Mouse (Mus musculus) intestine, embryonic 15.5 days (tissue): Measurements from ENCODE around the gene A630095N17Rik. TPM values are rescaled to one million over a fixed set of nuclear protein-coding genes. Genes with fewer than 3 reads are reported as not detected.
A peak's percentile ranks its signal among the peaks of the same experiment; 100 is the strongest.

ENCODE experiments used
- ATAC-seq: fragments of 200-750 bp; cut with Nextera tagmentation; 2 replicates; pipeline ENCODE4 v1.8.0; 2017; ENCODE audit warnings: moderate TSS enrichment, moderate library complexity
- H3K27ac ChIP-seq: fragments of 300-500 bp; sonication (generic); 2 replicates; pipeline ENCODE4 v1.5.1; 2015; ENCODE audit warnings: mild to moderate bottlenecking, inconsistent platforms
- H3K27me3 ChIP-seq: fragments of 300-500 bp; sonication (generic); replicated peaks from 2 replicates; pipeline ENCODE4 v1.6.1; 2015; ENCODE audit warnings: inconsistent platforms
- H3K36me3 ChIP-seq: fragments of 300-500 bp; sonication (generic); 2 replicates; pipeline ENCODE4 v1.6.1; 2015; ENCODE audit warnings: inconsistent platforms
- H3K4me1 ChIP-seq: fragments of 300-500 bp; sonication (generic); replicated peaks from 2 replicates; pipeline ENCODE4 v1.6.1; 2015; ENCODE audit warnings: inconsistent platforms
- H3K4me2 ChIP-seq: fragments of 300-500 bp; sonication (generic); replicated peaks from 2 replicates; pipeline ENCODE4 v1.6.1; 2015; ENCODE audit warnings: mild to moderate bottlenecking, inconsistent platforms
- H3K4me3 ChIP-seq: fragments of 300-500 bp; sonication (generic); replicated peaks from 2 replicates; pipeline ENCODE4 v1.5.1; 2015; ENCODE audit warnings: inconsistent platforms
- H3K9ac ChIP-seq: fragments of 300-500 bp; sonication (generic); 2 replicates; pipeline ENCODE4 v1.6.1; 2015; ENCODE audit warnings: inconsistent platforms
- H3K9me3 ChIP-seq: fragments of 300-500 bp; sonication (generic); 2 replicates; pipeline ENCODE4 v1.6.1; 2016; ENCODE audit warnings: inconsistent platforms
- WGBS: fragments of 180-500 bp; shearing (Covaris S2); methylation state at CpG from one replicate; pipeline ENCODE4 v1.1.7; 2015; 5-methylcytosine and 5-hydroxymethylcytosine counted together
- polyA plus RNA-seq: library from polyadenylated mRNA; unstranded; fragments of >200 nt; fragmentation: Nextera tagmentation; extraction: Ambion mirVana; gene quantifications from 2 replicates; pipeline ENCODE4 v1.2.1, GENCODE M21; 2015

Gene A630095N17Rik
- polyA plus RNA-seq, 1 experiment from 2014 or later = not detected

DNA sequence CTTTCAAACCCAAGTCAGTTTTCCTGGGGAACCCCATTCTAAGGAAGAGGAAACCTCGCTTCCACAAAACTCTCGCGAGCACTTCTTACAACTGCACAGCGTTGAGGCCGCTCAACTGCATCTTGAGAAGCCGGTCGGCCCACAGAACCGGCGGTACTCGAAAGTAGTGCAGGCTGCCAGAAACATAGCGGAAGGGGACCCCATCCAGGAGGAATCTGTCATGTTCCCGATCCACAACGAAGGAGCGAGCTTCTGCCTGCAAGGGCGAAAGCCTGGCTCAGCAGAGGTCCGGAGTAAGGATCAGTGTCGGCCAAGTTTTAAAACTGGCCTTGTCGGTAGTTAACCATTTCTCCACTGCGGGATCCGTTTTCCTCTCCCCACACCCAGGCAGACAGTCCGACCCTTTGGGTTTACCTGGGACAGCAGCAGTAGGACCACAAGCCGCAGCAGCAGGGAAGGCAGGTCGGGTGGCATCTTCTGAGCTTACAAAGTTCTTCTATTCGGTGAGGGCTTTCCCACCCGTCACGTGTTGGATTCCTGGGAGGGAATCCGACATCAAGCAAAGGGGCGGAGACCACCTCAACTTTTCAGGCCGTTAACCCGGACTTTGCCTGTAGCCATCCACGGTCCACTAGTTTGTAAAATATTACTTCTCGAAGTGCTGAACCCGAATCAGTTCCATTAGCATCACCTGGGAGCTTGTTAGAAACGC is 22.8 kb downstream of the A630095N17Rik start:
- Histone ChIP-seq H3K36me3 (peaks cover 6% of the 10 kb centered on the region; the same call in 1 of the 2 replicates), H3K4me2 (peak overlapping the region; percentile 65), H3K4me3 (peak overlapping the region; percentile 35), H3K4me1 (peaks cover 29% of the 10 kb centered on the region), H3K9ac (peak overlapping the region; percentile 52), H3K27me3 (no peaks in the 10 kb centered on the region), H3K9me3 (no peaks in the 10 kb centered on the region), H3K27ac (no peak overlapping the region)
- WGBS = 8% methylated on average over 34 of the region's 34 CpGs
- ATAC-seq = no peak

DNA sequence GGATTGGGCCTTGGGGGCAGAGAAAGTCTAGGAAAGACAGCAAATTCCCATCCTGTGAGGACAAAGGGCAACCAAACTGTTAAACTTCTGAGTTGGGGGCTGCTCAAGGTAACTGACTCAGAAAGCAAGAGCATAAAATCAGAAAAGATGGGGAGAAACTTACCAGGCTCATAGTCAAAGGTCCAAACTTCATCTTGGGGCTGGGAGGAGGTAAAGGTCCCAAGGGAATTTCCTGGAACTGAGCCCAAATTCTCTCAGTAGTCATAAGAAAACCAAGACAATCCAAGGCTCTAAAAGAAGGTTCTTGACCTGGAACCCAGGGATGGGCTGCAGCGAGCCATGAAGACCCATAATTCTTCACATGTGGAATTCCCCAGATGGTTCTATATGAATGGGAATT is 30.7 kb downstream of the A630095N17Rik start:
- Histone ChIP-seq H3K27me3 (no peaks in the 10 kb centered on the region), H3K36me3 (peaks cover 35% of the 10 kb centered on the region), H3K4me3 (no peak overlapping the region), H3K4me2 (no peak overlapping the region), H3K27ac (no peak overlapping the region), H3K4me1 (no peaks in the 10 kb centered on the region), H3K9me3 (no peaks in the 10 kb centered on the region), H3K9ac (no peak overlapping the region)
- whole genome bisulfite sequencing = 86% methylated on average over 1 of the region's 1 CpGs
- no peak for ATAC-seq

DNA sequence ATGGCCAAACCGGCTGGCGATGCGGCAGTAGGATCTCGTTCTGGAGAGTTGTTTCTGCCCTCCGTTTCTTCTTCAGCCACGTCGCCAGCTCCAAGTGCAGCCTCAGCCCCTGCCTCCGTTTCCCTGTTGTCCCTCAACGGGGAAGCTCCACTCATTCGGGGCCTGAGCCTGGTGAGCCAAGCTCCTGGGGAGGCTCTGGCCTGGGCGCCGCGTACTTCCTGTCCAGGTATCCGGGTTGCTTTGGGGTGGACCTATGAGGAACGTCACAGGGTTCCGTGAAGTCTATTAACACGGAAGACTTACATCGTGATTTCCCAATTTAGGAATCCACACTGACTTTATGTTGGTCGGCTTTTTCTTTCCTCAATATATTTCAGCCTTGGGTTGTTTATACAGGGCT is 39.5 kb downstream of the A630095N17Rik start:
- under 1% methylated on average over 19 of the region's 19 CpGs for WGBS
- peak; percentile 76 for ATAC-seq
- peaks cover 19% of the 10 kb centered on the region for H3K36me3 ChIP-seq

DNA sequence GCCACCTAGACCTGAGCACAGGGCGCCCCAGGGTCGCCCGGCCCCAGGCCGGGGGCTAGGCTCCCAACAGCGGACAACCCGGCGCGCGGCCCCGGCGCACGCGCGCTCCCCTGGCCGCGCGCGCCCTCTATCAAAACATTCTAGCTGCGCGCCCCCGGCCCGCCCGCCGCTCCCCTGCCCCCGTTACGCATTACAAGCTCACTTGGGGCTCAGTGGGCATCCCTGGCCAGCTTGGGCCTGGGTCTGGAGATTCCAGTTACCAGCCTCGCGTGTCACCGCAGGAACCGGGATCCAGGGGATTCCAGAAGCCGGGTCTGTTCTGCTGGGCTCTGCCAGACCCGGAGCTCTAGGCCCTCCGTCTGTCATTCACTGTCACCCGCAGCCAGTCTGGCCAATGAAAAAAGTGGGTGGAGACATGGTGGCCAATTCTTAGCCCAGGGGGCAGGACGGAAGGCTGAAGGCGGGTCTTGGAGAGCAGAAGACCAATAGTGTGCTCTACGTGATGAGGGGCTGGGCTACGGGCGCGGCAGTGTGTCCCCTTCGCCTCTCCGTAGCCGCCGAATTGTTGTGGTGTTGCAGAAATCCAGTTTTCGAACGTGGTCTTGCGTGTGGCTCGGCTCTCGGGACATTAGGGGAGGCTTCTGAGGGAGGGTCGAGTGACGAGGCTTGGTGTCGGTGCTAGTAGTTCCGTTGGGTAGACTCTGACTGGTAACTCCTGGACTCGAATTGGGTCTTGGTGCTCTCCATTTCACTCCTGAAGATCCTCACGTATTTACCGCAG is 40.1 kb downstream of the A630095N17Rik start, which contains the start of the genes Ankzf1 and Atg9a:
TSS of gene Ankzf1 (plus strand) at position 530 of the 781 bp plus-strand sequence.
TSS of gene Atg9a (minus strand) at position 575 of the 781 bp plus-strand sequence.
- Histone ChIP-seq H3K4me1 (peaks cover 12% of the 10 kb centered on the region; the same call in 1 of the 2 replicates), H3K4me3 (peak within 1 kb of the TSS; percentile 77), H3K27ac (peak within 1 kb of the TSS; percentile 90), H3K9me3 (no peaks in the 10 kb centered on the region), H3K4me2 (peak within 1 kb of the TSS; percentile 84), H3K36me3 (peaks cover 18% of the 10 kb centered on the region), H3K9ac (peak within 1 kb of the TSS; percentile 83), H3K27me3 (no peaks in the 10 kb centered on the region)
- WGBS = under 1% methylated on average over 56 of the region's 56 CpGs
- peak; percentile 99 for ATAC-seq

More for the DNA sequence above, 39.5 kb downstream of the A630095N17Rik start:
- Histone ChIP-seq H3K4me3 (peak overlapping the region; percentile 77), H3K27me3 (no peaks in the 10 kb centered on the region), H3K9me3 (no peaks in the 10 kb centered on the region), H3K4me2 (peak overlapping the region; percentile 84), H3K9ac (peak overlapping the region; percentile 74), H3K4me1 (peaks cover 12% of the 10 kb centered on the region; the same call in 1 of the 2 replicates), H3K27ac (peak overlapping the region; percentile 90)

DNA sequence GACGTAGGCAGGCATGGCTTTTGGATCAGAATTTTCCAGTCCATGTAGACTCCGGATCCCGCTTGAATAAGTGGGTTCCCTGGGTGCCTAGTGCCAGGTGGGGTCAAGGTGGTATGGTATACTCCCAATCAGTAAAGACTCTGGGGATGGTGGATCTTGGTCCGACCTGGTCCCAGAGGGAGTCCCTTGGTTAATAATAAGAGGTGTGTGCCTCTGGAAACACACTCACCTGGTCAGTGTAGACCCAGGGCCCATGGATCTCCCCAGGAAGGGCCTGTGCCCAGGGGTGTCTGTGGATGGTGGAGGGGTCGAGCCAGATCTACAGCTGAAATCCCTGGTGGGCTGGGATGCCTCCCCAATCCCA is 40.7 kb downstream of the A630095N17Rik start:
- Histone ChIP-seq H3K9ac (peak overlapping the region; percentile 83), H3K36me3 (peaks cover 18% of the 10 kb centered on the region), H3K4me1 (peaks cover 12% of the 10 kb centered on the region; the same call in 1 of the 2 replicates), H3K4me2 (peak overlapping the region; percentile 84), H3K27ac (peak overlapping the region; percentile 89), H3K27me3 (no peaks in the 10 kb centered on the region), H3K4me3 (peak overlapping the region; percentile 77), H3K9me3 (no peaks in the 10 kb centered on the region)
- WGBS = 46% methylated on average over 5 of the region's 5 CpGs
- ATAC-seq = no peak

DNA sequence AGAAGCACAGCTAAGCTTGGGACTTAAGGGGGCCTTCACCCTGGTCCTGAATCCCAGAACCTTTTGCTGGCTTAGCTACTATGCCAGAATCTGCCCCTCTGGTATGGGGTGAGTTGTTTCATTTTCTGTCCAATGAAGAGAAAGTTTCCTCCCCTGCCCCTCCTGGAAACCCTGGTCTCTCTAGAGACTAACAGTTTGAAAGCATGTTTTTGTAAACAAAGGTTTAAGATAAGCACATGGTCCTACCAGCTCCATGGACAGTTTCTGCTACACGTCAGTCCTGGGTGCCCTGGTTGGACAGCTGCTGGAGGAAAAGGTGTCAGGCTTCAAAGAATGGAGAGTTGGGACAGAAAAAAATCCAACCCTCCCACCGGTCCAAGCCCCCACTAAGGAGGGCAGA is 41.3 kb downstream of the A630095N17Rik start:
- H3K4me2 ChIP-seq = peak overlapping the region; percentile 84
- WGBS = 33% methylated on average over 2 of the region's 2 CpGs
- no peak for ATAC-seq
- H3K27me3 ChIP-seq = no peaks in the 10 kb centered on the region
- H3K4me1 ChIP-seq = peaks cover 12% of the 10 kb centered on the region; the same call in 1 of the 2 replicates
- H3K36me3 ChIP-seq = peaks cover 20% of the 10 kb centered on the region
- peak overlapping the region; percentile 77; the same call in 1 of the 2 replicates for H3K4me3 ChIP-seq
- no peaks in the 10 kb centered on the region for H3K9me3 ChIP-seq
- no peak overlapping the region for H3K27ac ChIP-seq
- peak overlapping the region; percentile 83; the same call in 1 of the 2 replicates for H3K9ac ChIP-seq

DNA sequence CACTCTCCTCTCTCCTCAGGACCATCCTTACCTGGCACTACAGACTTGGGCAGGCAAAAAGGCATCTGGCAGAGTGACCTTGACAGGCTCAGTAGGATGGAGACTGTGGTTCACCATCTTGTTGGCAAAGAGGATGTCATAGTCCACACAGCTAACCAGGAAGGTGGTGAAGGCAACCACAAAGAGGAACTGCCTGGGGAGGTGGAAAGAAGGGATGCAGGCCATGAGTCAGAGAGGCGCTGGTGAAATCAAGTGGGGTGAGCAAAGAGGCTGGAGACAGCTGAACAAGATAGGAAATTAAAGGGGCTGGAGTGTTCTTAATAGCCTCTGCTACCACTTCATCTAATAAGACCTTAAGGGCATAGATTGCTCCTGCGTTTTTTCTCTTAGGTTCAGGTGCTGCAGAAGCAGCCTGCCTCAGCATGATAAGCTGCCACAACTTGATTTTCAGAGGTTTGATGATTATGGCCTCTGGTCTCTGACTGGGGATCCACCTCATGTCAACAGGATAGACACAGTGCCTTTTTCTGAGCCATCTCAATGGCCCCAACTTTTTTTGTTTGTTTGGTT is 43.9 kb downstream of the A630095N17Rik start:
- 89% methylated on average over 2 of the region's 2 CpGs for WGBS

DNA sequence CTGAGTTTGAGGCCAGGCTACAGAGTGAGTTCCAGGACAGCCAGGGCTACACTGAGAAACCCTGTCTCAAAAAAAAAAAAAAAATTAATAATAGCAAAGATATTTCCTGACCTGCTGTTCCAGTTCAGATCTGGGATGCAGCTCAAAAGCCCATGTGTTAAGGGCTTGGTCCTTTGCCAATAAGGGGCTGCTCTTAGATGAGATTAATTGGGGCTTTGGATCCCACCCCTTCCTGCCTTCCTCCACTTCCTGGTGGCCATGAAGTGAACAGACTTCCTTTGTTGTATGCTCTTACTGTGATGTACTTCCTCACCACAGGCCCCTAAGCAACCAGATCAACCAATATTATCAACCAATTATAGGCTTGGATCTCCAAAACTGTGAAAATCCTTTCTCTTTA is 44.8 kb downstream of the A630095N17Rik start:
- Histone ChIP-seq H3K27me3 (no peaks in the 10 kb centered on the region), H3K4me2 (no peak overlapping the region), H3K36me3 (peaks cover 43% of the 10 kb centered on the region), H3K9ac (no peak overlapping the region), H3K27ac (no peak overlapping the region), H3K4me3 (no peak overlapping the region), H3K4me1 (peaks cover 12% of the 10 kb centered on the region; the same call in 1 of the 2 replicates), H3K9me3 (no peaks in the 10 kb centered on the region)
- ATAC-seq = no peak

More for the DNA sequence above, 43.9 kb downstream of the A630095N17Rik start:
- H3K4me2 ChIP-seq = no peak overlapping the region
- no peaks in the 10 kb centered on the region for H3K9me3 ChIP-seq
- no peak overlapping the region for H3K4me3 ChIP-seq
- no peak overlapping the region for H3K27ac ChIP-seq
- ATAC-seq = no peak
- peaks cover 12% of the 10 kb centered on the region; the same call in 1 of the 2 replicates for H3K4me1 ChIP-seq
- H3K27me3 ChIP-seq = no peaks in the 10 kb centered on the region
- H3K9ac ChIP-seq = no peak overlapping the region
- peaks cover 35% of the 10 kb centered on the region for H3K36me3 ChIP-seq

DNA sequence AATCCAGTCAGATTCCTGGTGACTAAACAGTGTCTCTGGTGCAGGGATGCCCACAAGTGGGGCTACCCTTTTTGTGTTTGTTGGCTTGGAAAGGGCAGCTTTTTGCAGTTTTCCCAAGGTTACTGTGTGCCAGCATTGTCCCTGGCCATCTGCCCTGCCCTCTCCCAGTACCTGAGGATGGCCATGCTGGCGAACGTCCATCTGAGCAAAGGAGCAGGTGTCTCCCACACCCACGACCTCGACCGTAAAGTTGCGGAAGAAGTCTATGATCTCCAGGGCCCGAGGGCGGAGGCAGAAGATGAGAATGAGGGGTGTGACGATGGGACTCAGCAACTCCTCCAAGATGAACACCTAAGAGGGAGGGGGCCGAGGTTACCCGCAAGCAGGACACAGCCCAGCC is 46.4 kb downstream of the A630095N17Rik start:
- Histone ChIP-seq H3K4me2 (no peak overlapping the region), H3K4me3 (no peak overlapping the region), H3K36me3 (peaks cover 46% of the 10 kb centered on the region), H3K9ac (no peak overlapping the region), H3K27ac (no peak overlapping the region), H3K4me1 (peaks cover 16% of the 10 kb centered on the region; the same call in 1 of the 2 replicates), H3K27me3 (no peaks in the 10 kb centered on the region), H3K9me3 (no peaks in the 10 kb centered on the region)
- 89% methylated on average over 11 of the region's 11 CpGs for WGBS
- ATAC-seq = no peak

DNA sequence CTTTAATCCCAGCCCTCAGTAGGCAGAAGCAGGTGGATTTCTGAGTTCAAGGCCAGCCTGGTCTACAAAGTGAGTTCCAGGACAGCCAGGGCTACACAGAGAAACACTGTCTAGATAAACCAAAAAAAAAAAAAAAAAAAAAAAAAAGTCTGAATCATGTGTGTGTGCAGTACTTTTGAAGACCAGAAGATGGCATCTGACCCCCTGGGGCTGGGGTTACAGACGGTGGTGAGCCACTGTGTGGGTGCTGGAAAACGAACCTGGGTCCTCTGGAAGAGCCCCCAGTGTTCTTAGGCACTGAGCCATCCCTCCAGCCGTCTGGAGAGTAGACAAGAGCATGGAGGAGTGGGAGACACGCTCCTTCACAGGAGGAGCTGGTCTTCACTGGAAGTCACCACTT is 49.7 kb downstream of the A630095N17Rik start:
- Histone ChIP-seq H3K27me3 (no peaks in the 10 kb centered on the region), H3K36me3 (peaks cover 40% of the 10 kb centered on the region), H3K4me2 (no peak overlapping the region), H3K9ac (no peak overlapping the region), H3K27ac (no peak overlapping the region), H3K4me1 (peaks cover 20% of the 10 kb centered on the region), H3K9me3 (no peaks in the 10 kb centered on the region), H3K4me3 (no peak overlapping the region)
- no peak for ATAC-seq
- WGBS = 81% methylated on average over 4 of the region's 4 CpGs

DNA sequence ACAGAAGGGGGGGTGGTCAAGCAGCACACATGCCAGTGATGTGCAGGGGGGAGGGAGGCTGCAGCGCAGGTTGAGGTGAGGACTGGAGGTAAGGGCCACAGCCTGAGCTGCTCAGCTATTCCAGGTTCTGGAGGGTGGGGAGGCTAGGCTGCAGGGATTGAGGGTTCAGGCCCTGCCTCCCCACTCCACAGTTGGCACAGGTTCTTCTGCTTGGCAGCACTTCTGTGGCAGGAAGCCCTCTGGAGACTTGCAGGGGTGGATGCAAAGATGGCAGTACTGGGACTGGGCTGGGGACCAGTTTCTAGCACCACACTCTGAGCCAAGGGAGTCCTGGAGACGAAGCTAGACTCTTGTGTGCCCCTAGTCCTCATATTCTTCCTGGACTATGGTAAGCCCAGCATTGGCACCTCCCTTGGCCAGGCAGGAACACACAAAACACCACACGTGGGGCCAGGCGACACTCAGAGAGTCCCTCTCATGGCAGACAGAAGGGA is 50.5 kb downstream of the A630095N17Rik start:
- ATAC-seq = no peak
- Histone ChIP-seq H3K27me3 (no peaks in the 10 kb centered on the region), H3K4me2 (peak overlapping the region; percentile 95; the same call in 1 of the 2 replicates), H3K4me3 (no peak overlapping the region), H3K9me3 (no peaks in the 10 kb centered on the region), H3K36me3 (peaks cover 35% of the 10 kb centered on the region), H3K27ac (no peak overlapping the region), H3K9ac (no peak overlapping the region), H3K4me1 (peaks cover 20% of the 10 kb centered on the region)
- WGBS = 84% methylated on average over 4 of the region's 4 CpGs

DNA sequence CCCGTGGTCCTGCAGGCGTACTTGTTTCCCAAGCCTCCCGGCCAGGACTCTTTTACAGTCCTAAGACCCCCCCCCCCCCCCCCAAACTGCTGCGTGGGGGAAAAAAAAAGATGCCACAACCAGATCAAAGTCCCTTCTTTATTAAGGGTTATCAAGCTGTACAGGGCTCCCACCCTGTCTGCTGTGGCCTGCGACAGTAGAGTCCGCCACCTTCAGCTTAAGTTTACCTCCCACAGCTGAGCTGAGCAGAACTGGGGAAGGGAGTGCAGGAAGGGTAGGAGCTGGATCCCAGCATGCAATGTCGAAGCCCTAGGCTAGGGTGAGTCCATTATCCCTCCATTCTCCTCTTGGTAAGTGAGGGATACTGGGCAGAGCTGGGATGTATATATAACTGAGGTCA is 51.2 kb downstream of the A630095N17Rik start:
- peak; percentile 54 for ATAC-seq
- Histone ChIP-seq H3K27ac (no peak overlapping the region), H3K36me3 (peaks cover 35% of the 10 kb centered on the region), H3K4me2 (peak overlapping the region; percentile 95), H3K9ac (no peak overlapping the region), H3K4me3 (peak overlapping the region; percentile 64), H3K4me1 (peaks cover 20% of the 10 kb centered on the region), H3K27me3 (no peaks in the 10 kb centered on the region), H3K9me3 (no peaks in the 10 kb centered on the region)
- 30% methylated on average over 7 of the region's 7 CpGs for WGBS
